Comparison of ENCODE assay signal across 21 mouse cellular contexts in the genomic region with DNA sequence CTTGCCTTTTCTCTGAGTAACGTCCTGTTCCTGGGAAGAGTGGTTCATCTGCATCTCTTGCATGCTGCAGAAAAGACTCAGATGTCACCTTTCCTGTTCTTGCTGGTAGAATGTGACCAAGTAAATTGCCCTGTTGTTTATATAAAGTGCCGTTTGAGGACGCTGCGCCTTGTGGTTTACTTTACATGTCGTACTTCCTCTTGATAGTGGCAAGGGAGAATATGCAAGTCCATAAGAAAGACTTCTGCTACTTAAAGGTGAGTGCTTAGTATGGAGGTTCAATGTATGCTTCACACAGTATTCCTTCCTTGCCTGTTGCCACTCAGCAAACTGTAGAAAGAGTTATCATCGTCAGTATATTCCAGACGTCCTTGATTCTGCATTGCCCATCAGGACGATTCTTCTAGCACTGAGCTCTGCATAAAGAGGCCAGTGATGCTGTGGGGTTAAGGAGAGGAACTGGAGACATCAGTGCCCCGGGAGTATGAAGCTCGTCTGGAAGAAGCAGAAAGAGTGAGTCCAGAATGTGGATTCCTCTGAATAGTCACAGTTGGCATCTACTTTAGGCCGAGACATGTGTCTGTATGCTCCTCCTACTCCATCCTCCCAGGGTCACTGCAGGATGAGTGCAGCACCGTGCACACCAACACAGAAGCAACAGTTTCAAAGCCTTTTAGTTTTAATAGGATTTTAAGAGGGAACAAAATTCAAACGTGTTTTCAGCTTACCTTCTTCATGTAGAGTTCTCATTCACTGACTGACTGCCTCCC. TPM values are rescaled to one million over a fixed set of nuclear protein-coding genes. Genes with fewer than 3 reads are reported as not detected.
DNase-seq lines count a peak whose midpoint lies in the region; ATAC-seq lines count a peak whose summit lies in the region.
"Had no signal": no experiment of that assay in that cellular context is flagged by ENCODE, and none has a peak within 500 bp of the region (broad histone marks: within the 10 kb centered on the region; RNA-seq: fewer than 3 reads in every experiment).

No protein-coding gene starts in this region.

- no peaks in the 10 kb centered on the region for H3K9me3 ChIP-seq in heart, embryonic 15.5 days (replicated peaks)
- H3K9me3 ChIP-seq in limb, embryonic 10.5 days (replicated peaks): no peaks in the 10 kb centered on the region
- H3K9me3 ChIP-seq: hindbrain, embryonic 10.5 days; midbrain, embryonic 13.5 days had no signal

- H3K27me3 ChIP-seq in heart, embryonic 15.5 days: no peaks in the 10 kb centered on the region
- H3K27me3 ChIP-seq in limb, embryonic 10.5 days (ENCODE audit: low read depth, poor library complexity, severe bottlenecking): no peaks in the 10 kb centered on the region
- H3K27me3 ChIP-seq: midbrain, embryonic 13.5 days had no signal

- no peak overlapping the region for H3K9ac ChIP-seq in heart, embryonic 15.5 days
- H3K9ac ChIP-seq: midbrain, embryonic 13.5 days had no signal

- H3K4me3 ChIP-seq in heart, embryonic 15.5 days: no peak overlapping the region
- no peak overlapping the region for H3K4me3 ChIP-seq in limb, embryonic 10.5 days
- H3K4me3 ChIP-seq: hindbrain, embryonic 10.5 days; left cerebral cortex, adult 2 months; midbrain, embryonic 13.5 days; myocyte had no signal

- H3K36me3 ChIP-seq in heart, embryonic 15.5 days: no peaks in the 10 kb centered on the region
- H3K36me3 ChIP-seq in limb, embryonic 10.5 days: no peaks in the 10 kb centered on the region
- H3K36me3 ChIP-seq: hindbrain, embryonic 10.5 days; midbrain, embryonic 13.5 days had no signal

- ATAC-seq in heart, embryonic 15.5 days (replicated peaks; ENCODE audit: insufficient number of reproducible peaks, insufficient read depth, low FRiP score, low read depth): no peak
- ATAC-seq in common myeloid progenitor, adult 5-6 weeks (replicated peaks; ENCODE audit: low read depth, poor library complexity, severe bottlenecking): peak; percentile 62
- ATAC-seq: forebrain, embryonic 16.5 days; midbrain, embryonic 13.5 days had no signal

- DNase-seq in heart, adult 9 months (ENCODE audit: low spot score in 2 of 2): no peak
- peak; percentile 6 for DNase-seq in thymus, postnatal 0 days (ENCODE audit: low spot score)
- DNase-seq in thymus, adult 18-20 months: no peak
- no peak for DNase-seq in limb, embryonic 10.5 days (ENCODE audit: low spot score)
- no peak for DNase-seq in layer of hippocampus, adult 18-20 months (ENCODE audit: low spot score in 2 of 2)
- DNase-seq: adrenal gland, adult 8-10 months; cerebellum, adult 11 months; cerebellum, postnatal 10 days; embryo, embryonic 11 days; kidney, postnatal 25 days; left cerebral cortex, postnatal 4 days; lung, adult 18-20 months; thymus, postnatal 14 days had no signal

- H3K27ac ChIP-seq in heart, embryonic 15.5 days: 0 out of 2 replicates have a peak overlapping the region, but pooled peaks have one; percentile 0
- no peak overlapping the region for H3K27ac ChIP-seq in limb, embryonic 10.5 days
- H3K27ac ChIP-seq: hindbrain, embryonic 10.5 days; left cerebral cortex, adult 2 months; macrophage; midbrain, embryonic 13.5 days had no signal

- WGBS in heart, embryonic 15.5 days: 29% methylated on average over 13 of the region's 13 CpGs
- 47% methylated on average over 13 of the region's 13 CpGs for WGBS in limb, embryonic 10.5 days

- H3K4me1 ChIP-seq in heart, embryonic 15.5 days (replicated peaks): peaks cover 31% of the 10 kb centered on the region
- peaks cover 14% of the 10 kb centered on the region for H3K4me1 ChIP-seq in limb, embryonic 10.5 days

- no peak overlapping the region for H3K4me2 ChIP-seq in heart, embryonic 15.5 days
- H3K4me2 ChIP-seq: midbrain, embryonic 13.5 days had no signal

RNA-seq across cellular contexts. Expression of a gene that starts 21.4 kb away (rescaled TPM):
- 2.6 and 4.0 TPM in 2 replicates for polyA plus RNA-seq in heart, embryonic 15.5 days (2015; fragmentation: Nextera tagmentation; extraction: Ambion mirVana)
- 1.3 and 1.4 TPM in 2 replicates for polyA plus RNA-seq in thymus, postnatal 0 days (2015; fragmentation: Nextera tagmentation; extraction: Ambion mirVana)
- 8.3 and 12.4 TPM in 2 replicates for total RNA-seq in common myeloid progenitor, adult 5-6 weeks (2017)
- polyA plus RNA-seq in limb, embryonic 10.5 days (2016; fragmentation: Nextera tagmentation; extraction: Ambion mirVana): 3.4 and 4.2 TPM in 2 replicates
- total RNA-seq in layer of hippocampus, adult 18-20 months (2021): 100 to 1,000 TPM; 233 to 240 TPM
